Mouse (Mus musculus) left cerebral cortex, postnatal 36 days (tissue): ENCODE measurements at regions not wholly inside any gene's neighbourhood (a gene's known extent, or its start where the extent isn't known, plus 50 kb on each side); places are given as distances from the start of the nearest gene placed in this dataset.

Source experiments
- DNase-seq, 2 experiments: peaks; one replicate each; pipeline ENCODE4 v3.0.0; 2021 to 2022; ENCODE audit warnings: low spot score in 2 of 2, mixed read lengths in 1 of 2
- intact Hi-C: fragments of 180-260 bp; cut with DNase I; formaldehyde crosslinking; loops from one replicate; pipeline ENCODE4 v1.15.1; 2025

DNA sequence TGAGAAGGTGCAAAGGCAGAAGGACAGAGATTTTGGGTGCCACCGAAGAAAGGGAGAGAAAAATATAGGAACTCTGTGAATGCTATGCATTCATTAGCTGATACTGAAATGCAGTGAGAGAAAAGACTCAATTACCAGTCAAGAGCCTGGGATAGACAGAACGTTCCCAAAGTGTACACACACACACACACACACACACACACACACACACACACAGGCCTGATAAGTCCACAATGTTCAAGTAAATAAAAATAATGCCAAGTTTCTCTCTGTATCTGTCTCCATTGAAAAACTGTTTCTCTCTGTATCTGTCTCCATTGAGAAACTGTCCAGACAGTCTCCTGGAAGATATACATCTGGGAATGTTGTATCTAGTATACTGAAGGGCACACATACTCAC is 124.1 kb downstream of the Hlx start:
- intact Hi-C loops: no loop called here
- DNase-seq: no peak

DNA sequence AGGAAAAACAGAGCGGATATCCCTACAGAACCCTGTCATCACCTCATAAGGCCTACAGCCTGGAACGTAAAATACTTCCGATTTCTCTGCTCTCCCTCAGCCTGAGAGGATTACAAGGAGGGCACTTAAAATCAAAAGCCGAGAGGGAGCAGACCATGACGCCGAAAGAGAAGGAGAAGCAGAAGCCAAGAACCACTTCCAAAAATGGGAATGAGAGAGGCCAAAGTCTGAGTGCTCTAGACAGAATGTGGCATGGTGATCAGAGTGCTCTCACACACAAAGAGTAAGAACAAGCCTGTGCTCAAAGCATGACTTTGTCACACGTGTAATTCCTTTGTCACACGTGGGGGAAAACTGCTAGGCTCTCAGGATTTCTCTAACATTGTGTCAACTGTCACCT is 125.9 kb downstream of the Hlx start:
- intact Hi-C loops: no loop called here
- DNase-seq: no peak

DNA sequence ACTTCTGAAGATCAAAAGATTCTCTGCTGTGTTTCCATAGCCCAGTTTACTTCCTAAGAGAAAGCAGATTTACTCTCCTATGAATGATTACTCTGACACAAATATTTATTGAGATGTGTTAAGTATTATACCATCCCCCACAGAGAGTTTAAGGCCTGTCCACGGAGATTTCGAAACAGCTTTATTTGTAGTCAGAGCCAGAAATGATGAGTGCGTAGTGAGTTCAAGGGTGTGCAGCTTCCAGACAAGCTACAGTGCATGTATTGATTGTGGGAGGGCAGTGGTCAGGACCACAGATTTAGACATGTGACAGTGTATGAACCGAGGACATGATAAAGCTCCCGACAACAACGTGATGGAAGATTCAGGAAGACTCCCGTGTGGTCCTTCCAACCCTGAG is 126.8 kb downstream of the Hlx start:
- intact Hi-C loops: no loop called here
- DNase-seq: no peak

DNA sequence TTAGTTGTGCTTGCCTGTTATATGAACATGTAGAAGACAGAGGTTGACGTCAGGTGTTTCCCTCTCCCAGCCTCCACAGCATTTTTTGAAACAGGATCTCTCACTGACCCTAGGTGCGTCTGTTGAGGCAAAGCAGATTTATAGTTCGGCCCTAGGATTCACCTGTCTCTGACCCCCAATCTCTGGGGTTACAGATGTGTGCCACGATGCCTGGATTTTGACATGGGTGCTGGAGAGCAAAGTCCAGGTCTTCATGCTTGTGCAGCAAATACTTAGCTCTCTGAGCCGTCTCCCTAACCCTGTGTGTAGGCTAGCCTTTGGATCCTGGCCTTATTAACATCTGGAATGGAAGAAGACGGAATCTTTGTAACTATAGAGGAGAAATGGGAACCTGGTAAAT is 129.3 kb downstream of the Hlx start:
- no peak for DNase-seq
- intact Hi-C loops: no loop called here

DNA sequence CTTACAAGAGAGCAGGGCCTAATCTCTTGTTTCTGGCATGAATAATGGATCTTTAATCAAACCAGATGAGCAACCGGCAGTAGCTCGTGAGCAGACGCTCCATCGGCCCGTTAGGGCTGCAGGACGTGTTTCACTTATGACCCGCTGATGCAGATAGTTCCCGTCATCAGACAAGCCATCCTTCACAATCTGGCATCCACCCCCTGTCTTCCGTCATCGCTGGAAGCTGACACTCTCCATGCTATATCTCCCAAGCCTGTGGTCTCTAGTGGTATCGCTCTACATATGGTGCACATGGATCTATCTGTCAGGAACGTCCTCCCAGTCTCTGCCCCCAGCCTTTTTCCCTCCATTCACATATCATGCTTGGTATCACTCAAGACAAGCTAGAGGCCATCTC is 137.0 kb downstream of the Hlx start:
- DNase-seq: no peak
- intact Hi-C loops: no loop called here

DNA sequence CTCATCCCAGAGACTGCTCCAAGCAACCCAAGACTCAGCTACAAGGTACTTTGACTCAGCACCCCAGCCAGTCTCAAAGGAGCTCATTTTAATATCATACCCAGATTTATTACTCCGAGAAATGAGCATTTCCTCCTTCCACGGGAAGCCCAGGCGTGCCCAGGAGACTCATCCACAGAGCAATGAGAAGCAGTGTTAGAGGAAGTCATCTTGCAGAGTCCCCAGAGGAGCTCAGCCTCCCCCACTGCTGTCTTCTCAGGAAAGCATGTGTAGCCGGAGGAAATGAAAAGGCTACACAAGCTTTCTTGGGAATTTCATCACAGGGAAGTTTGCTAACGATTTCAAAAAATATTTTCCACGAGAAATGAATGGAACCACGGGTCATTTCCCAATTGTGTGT is 141.8 kb downstream of the Hlx start:
- intact Hi-C loops: no loop called here
- DNase-seq: no peak

DNA sequence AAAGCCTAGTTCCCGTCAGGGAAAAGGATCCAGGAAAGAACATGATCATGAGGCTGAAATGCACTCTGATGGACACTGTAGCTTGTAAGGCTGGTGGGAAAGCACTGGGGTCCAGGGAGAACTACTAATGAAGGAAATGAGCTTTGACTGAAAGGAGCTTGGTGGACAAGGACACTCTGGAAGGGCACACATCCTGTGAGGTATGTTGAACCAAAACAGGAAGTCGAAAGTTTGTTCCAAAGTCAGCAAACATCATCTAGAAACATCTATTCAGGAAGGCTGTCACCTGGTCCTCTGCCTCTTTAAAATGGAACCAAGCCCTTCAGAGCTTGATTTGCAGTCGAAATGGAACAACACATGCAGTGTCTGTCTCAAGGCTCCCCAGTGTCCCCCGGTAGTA is 143.1 kb downstream of the Hlx start:
- intact Hi-C loops: no loop called here
- no peak for DNase-seq

DNA sequence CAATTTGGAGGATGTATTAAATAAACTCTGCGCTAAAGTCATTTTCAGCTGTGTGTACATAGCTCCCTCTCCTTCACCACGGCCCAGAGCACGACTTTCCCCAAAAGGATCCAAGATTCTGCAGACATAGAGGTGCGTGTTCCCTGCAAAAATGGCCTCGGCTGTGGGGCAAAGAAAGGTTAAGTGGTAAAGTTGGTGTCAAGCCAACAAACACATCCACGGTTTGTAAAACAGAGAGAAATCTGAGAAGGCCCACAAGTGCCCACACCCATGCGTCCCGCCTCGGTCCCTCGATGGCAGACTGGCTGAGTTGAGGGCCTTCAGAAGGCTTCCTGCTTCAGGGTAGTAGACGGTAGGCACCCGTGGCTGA is 147.9 kb downstream of the Hlx start:
- intact Hi-C loops: no loop called here
- no peak for DNase-seq

DNA sequence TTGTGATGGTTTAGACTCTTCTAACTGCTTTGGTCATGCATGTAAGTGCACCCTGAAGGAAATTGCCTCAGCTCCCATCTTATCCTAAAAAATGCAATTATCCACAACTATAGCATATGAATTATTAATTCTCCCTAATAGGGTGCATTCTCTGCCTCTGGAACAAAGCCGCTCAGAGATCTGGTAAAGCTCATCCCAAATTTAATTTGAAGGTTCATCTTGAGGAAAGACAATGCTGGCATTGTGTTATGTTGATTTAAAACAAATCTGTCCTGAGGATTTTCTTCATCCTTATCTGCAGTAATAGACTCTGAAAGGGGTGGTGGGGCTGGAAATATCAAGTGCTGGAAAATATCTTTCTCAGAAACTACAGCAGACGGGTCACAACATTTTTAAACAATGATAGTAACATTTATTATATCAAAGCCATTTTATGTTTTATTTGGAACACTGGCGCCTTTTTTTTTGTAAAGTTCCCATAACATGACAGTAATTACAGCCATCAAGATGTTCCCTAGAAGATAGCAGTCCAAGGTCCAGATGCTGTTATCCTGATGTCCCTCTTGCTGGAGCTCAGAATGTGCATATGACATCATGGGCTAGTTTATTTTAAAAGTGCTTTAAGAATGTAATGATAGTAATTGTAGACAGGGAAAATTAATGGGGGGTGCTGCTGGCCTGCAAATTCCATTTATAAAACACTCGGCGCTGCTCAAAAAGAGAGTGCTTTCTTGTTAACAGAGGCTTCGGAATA is 148.5 kb downstream of the Hlx start:
- intact Hi-C loops: no loop called here
- DNase-seq: no peak

DNA sequence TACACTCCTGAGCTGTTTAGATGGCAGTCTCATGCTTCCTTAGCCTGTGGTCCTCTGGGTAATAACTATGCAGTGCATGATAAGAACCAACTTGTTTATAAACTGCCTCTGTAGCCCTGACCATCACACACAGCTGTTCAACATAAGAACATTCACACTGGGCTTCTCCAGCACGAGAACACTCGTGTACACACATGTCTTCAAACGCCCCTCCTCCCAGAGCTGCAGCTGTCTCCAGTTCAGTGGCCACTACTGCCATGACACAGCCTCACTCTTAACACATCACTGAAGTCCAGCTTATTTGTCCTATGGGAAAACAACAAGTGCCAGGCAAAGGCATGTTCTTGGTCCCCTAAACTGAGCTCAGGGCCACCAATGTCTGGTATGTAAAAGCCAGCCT is 152.9 kb downstream of the Hlx start:
- intact Hi-C loops: no loop called here
- DNase-seq: no peak

DNA sequence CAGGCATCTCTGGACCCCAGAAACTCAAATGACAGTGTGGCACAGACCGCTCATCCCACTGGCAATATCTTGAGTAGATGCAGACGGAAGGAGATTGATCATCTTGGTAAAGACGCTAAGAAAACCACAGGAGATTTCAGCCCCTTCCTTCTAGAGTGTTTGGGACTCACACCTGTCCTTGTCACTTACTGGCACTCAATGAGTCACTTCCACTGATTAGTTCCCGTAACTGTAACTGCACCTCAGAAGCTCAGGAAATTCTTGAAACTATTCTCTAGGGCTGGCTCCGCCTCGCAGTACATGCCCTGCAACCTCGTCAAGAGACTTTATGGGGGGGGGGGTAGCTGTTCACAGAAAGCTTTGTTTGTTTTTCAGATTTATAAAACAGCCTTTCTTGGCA is 155.9 kb downstream of the Hlx start:
- intact Hi-C loops: no loop called here
- no peak for DNase-seq

DNA sequence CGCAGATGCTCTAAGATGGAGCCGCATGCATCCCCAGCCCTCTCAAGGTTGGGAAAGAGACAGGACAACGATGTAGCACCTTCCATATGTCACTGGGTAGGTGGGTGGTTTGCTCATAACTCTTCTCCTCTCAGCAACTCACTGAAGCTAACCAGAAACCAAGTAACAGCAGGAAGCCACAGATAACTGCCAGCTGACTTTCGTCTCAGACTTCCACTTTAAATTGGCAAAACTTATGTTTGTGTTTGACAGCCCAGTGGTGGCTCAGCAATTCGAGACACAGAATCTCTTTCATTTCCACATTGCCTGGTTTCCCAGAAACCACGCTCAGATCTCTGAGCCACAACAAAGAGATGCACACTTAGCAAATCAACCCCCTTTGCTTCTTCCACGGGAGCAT is 159.1 kb downstream of the Hlx start:
- no peak for DNase-seq
- intact Hi-C loops: no loop called here

DNA sequence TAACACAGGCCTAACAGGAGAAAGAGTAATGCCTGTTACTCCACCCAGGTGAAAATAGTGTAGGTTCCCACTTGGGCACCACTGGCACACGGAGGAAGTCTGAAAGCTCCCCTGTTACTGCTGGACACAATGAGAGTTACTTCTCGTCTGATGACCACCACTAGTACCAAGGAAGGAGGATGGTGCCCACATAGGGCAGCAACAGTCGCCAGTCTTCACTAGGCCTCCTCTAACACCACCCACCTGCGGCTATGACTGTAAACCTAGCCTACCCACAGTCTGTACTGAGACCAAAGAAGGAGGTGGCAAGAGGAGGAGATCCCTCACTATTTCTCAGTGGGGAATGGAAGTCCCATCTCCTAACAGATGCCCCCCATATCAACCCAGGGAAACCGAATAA is 161.7 kb downstream of the Hlx start:
- intact Hi-C loops: no loop called here
- no peak for DNase-seq

DNA sequence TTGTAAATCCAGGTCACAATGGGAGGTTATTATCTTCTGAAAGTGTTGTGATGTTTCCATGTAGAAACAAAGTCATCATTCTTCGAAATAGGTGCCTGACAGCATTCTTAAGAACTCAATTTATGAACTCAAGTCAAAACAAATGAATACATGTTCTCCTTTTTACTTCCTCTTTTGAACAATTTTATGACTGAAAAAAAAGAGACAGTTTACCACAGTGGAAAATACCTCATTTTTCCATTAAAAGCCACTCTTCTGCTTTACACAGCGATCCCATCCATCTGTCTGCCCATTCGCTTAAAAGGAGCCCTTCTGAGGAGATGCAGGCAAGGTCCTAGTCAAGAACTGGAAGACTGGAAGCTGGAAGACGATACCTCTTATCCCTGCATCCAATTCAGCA is 169.5 kb downstream of the Hlx start:
- DNase-seq: no peak
- intact Hi-C loops: no loop called here

DNA sequence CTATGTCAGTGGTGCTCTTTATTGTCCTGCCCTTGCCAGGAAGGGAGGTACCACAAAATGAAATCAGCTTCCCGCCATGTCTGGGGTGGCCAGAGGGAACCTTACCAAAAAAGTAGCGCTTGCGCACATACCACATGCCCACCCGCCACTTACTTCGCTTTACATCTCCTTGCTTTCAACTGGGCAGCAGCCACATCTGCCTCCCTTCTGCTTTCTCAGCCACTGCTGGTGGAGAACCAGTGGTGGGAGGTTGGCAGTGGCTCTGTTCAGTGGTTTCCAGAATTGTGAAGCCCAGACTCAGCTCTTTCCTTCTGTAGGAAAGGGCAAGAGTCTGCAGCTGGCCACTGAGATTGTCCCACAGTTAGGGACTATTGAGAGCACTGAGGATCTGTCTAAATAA is 170.2 kb downstream of the Hlx start:
- DNase-seq: no peak
- intact Hi-C loops: no loop called here

DNA sequence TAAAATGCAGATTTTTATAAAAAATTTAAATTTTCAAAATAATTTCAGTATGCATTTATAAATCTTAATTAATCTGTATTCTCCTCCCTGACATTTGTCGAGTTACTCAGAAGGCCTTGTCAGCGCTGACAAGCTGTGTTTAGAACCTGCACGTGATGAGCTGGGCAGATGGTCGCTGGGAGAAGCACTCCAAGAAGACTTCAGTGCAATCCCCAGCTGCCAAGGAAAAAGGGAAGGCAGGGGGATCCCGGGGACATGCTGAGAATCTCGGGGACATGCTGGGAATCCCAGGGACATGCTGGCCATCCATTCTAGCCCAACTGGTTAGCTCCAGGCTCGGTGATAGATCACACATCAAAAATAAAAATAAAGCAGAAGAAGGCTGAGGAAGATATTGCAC is 172.9 kb downstream of the Hlx start:
- DNase-seq: no peak
- intact Hi-C loops: no loop called here

DNA sequence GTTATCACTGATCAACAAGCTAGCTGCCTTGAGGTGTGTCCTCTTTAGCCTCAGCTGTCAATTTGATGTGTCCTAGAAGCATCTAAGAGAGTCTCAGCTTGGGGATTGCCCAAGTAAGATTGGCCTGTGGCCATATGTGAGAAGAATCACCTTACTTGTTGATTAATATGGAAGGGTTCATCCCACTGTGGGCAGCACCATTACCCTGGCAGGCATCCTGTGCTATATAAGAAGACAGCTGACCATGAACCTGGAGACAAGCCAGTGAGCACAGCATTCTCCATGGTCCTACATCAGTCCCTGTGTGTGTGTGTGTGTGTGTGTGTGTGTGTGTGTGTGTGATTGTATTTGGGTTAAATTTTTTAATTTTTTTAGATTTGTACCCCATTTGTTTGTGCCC is 178.6 kb downstream of the Hlx start:
- intact Hi-C loops: no loop called here
- no peak for DNase-seq

DNA sequence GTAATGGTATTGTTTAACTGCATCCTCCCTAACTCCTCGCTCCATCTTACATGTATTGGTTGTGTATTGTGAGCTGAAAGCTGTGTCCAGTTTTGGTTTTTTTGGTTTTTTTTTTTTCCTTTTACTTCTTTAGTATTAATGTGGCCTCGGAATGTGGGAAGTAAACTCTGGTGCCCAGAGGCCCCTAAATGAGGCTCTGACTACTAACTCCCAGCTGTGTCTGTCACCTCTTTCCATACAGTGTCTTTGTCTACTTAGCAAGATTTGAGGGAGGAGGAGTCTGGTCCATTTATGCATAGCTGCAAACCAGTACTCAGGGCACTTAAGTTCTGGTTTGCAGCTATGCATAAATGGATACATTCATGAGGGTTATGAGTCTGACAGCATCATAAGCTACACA is 181.9 kb downstream of the Hlx start:
- DNase-seq: no peak
- intact Hi-C loops: no loop called here

DNA sequence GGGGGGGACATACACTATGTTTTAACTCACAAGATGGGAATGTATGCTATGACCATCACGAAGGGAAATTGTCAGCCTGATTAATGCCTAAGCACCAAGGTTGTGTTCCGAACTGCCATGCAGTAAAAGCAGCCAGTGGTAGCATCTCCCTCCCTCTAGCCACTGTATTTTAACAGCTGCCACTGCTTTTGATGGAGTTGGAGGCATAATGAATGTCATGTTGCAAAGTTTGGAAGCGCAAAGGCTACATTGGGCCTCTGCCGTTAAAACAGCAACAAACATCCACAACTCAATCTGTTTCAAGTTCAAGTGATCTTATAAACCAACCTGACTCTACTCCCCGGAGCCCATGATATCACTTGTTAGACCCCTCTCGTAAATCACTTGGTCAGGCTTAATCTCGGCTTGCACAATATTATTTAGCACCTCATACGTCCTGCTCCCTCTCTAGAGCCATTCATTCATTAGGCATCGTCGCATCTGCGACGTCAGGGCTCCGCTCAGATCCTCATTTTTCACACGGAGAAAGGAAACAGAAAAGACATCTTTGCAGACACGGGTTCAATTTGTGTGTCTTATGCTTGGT is 184.7 kb downstream of the Hlx start:
- intact Hi-C loops: no loop called here
- no peak for DNase-seq

DNA sequence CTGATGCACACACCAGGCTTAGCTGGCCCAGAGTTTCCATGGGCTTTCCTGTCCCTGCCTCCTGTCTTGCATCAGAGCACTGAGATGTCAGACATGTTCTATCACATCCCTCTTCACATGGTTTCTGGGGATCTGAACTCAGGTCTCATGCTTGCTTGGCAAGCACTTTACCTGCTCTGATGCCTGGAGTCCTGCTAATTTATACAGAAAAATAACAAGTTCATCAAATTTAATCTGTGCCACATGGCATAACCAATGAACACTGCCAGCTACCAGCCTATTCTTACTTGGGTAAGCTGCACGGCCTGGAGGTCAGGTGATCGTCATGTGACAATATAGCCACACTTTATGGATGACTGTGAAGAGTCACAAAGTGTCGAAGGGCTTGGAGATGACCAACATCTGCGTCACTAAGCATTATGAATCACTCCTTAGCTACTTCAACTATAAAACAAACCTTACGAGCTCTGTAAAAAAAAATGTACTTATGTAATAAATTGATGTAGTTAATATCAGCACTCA is 186.2 kb downstream of the Hlx start:
- intact Hi-C loops: no loop called here

DNA sequence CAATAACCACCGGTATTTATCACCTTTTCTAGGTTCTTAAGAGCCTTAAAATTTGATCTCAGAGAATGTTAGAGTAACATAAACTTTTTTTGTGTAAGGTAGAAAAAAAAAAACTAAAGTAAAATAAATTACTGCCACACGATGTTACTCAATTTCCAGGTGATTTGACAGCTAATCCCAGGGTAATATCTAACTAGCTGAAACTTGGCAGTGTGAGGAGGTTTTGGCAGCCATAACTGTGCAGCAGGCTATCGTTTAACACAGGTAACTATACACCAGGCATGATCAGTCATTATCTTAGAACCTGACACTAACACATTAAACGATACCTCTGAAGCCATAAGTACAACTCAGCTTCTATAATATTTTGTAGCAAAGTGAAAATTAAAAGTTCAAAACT is 187.3 kb downstream of the Hlx start:
- intact Hi-C loops: no loop called here
- no peak for DNase-seq

More for the DNA sequence above, 186.2 kb downstream of the Hlx start:
- DNase-seq: no peak
